Mouse (Mus musculus): ENCODE measurements around the gene Olfr790. TPM values are rescaled to one million over a fixed set of nuclear protein-coding genes. Genes with fewer than 3 reads are reported as not detected.

The Olfr790 gene
- not detected in 2 replicates for polyA plus RNA-seq (2015; fragmentation: Nextera tagmentation; extraction: Ambion mirVana)

GRCm38 (mm10) chr10:129498192-129498591, at the start of gene Olfr790:
Olfr790 (plus strand) TSS chr10:129498492.
- Histone ChIP-seq H3K27me3 (replicated peaks) (no peaks in the 10 kb centered on the region), H3K4me1 (no peaks in the 10 kb centered on the region), H3K9ac (no peak within 1 kb of the TSS), H3K4me3 (replicated peaks) (no peak within 1 kb of the TSS), H3K36me3 (no peaks in the 10 kb centered on the region), H3K27ac (no peak within 1 kb of the TSS), H3K4me2 (no peak within 1 kb of the TSS), H3K9me3 (no peaks in the 10 kb centered on the region)
- no peak for ATAC-seq (ENCODE audit: insufficient read depth, low FRiP score, low read depth)

- 80% methylated on average over 3 of the region's 3 CpGs for WGBS
- no peaks in the 10 kb centered on the region for H3K36me3 ChIP-seq
- no peak within 1 kb of the TSS for H3K27ac ChIP-seq
- no peak within 1 kb of the TSS for H3K4me3 ChIP-seq (replicated peaks)
- no peaks in the 10 kb centered on the region for H3K4me1 ChIP-seq
- H3K9ac ChIP-seq, result no peak within 1 kb of the TSS
- ATAC-seq (ENCODE audit: insufficient read depth, low FRiP score, low read depth), result no peak
- H3K4me2 ChIP-seq, result no peak within 1 kb of the TSS
- H3K9me3 ChIP-seq, result no peaks in the 10 kb centered on the region
- H3K27me3 ChIP-seq (replicated peaks), result no peaks in the 10 kb centered on the region
Observed at GRCm38 (mm10) chr10:129461562-129461961, 36.7 kb upstream of the Olfr790 start, which contains the start of gene Olfr787. Olfr787 (plus strand) TSS chr10:129461862.

- no peaks in the 10 kb centered on the region for H3K36me3 ChIP-seq
- H3K4me1 ChIP-seq, result no peaks in the 10 kb centered on the region
- no peak within 1 kb of the TSS for H3K9ac ChIP-seq
- no peak within 1 kb of the TSS for H3K4me3 ChIP-seq (replicated peaks)
- no peak within 1 kb of the TSS for H3K27ac ChIP-seq
- no peak within 1 kb of the TSS for H3K4me2 ChIP-seq
- H3K9me3 ChIP-seq, result no peaks in the 10 kb centered on the region
- no peak for ATAC-seq (ENCODE audit: insufficient read depth, low FRiP score, low read depth)
- no peaks in the 10 kb centered on the region for H3K27me3 ChIP-seq (replicated peaks)
Observed at GRCm38 (mm10) chr10:129470698-129471097, 27.6 kb upstream of the Olfr790 start, which contains the start of gene Olfr788. Olfr788 (plus strand) TSS chr10:129470998.

GRCm38 (mm10) chr10:129473256-129473655, 25.0 kb upstream of the Olfr790 start:
- H3K4me3 ChIP-seq (replicated peaks), result no peak overlapping the region
- no peak overlapping the region for H3K27ac ChIP-seq
- no peak overlapping the region for H3K4me2 ChIP-seq
- H3K4me1 ChIP-seq, result no peaks in the 10 kb centered on the region
- 63% methylated on average over 2 of the region's 2 CpGs for WGBS
- H3K36me3 ChIP-seq, result no peaks in the 10 kb centered on the region
- no peak for ATAC-seq (ENCODE audit: insufficient read depth, low FRiP score, low read depth)
- no peak overlapping the region for H3K9ac ChIP-seq
- no peaks in the 10 kb centered on the region for H3K9me3 ChIP-seq
- no peaks in the 10 kb centered on the region for H3K27me3 ChIP-seq (replicated peaks)

GRCm38 (mm10) chr10:129473723-129474122, 24.6 kb upstream of the Olfr790 start:
- no peaks in the 10 kb centered on the region for H3K36me3 ChIP-seq
- H3K4me2 ChIP-seq, result no peak overlapping the region
- no peak for ATAC-seq (ENCODE audit: insufficient read depth, low FRiP score, low read depth)

GRCm38 (mm10) chr10:129484452-129484851, 13.8 kb upstream of the Olfr790 start, which contains the start of gene Olfr789:
Olfr789 (plus strand) TSS chr10:129484752.
- Histone ChIP-seq H3K9ac (no peak within 1 kb of the TSS), H3K4me1 (no peaks in the 10 kb centered on the region), H3K9me3 (no peaks in the 10 kb centered on the region), H3K4me2 (no peak within 1 kb of the TSS), H3K4me3 (replicated peaks) (no peak within 1 kb of the TSS), H3K27me3 (replicated peaks) (no peaks in the 10 kb centered on the region), H3K27ac (no peak within 1 kb of the TSS), H3K36me3 (no peaks in the 10 kb centered on the region)
- 42% methylated on average over 2 of the region's 2 CpGs for WGBS
- ATAC-seq (ENCODE audit: insufficient read depth, low FRiP score, low read depth), result no peak

More at GRCm38 (mm10) chr10:129473723-129474122, 24.6 kb upstream of the Olfr790 start:
- no peak overlapping the region for H3K9ac ChIP-seq
- no peak overlapping the region for H3K4me3 ChIP-seq (replicated peaks)
- H3K9me3 ChIP-seq, result no peaks in the 10 kb centered on the region
- no peaks in the 10 kb centered on the region for H3K27me3 ChIP-seq (replicated peaks)
- H3K27ac ChIP-seq, result no peak overlapping the region
- no peaks in the 10 kb centered on the region for H3K4me1 ChIP-seq

- Histone ChIP-seq H3K4me3 (replicated peaks) (no peak overlapping the region), H3K4me2 (no peak overlapping the region), H3K27me3 (replicated peaks) (no peaks in the 10 kb centered on the region), H3K36me3 (no peaks in the 10 kb centered on the region), H3K9ac (no peak overlapping the region), H3K4me1 (no peaks in the 10 kb centered on the region), H3K9me3 (no peaks in the 10 kb centered on the region), H3K27ac (no peak overlapping the region)
- WGBS, result 80% methylated on average over 2 of the region's 2 CpGs
- ATAC-seq (ENCODE audit: insufficient read depth, low FRiP score, low read depth), result no peak
Observed at GRCm38 (mm10) chr10:129490101-129490500, 8.2 kb upstream of the Olfr790 start.

- Histone ChIP-seq H3K9ac (no peak within 1 kb of the TSS), H3K9me3 (no peaks in the 10 kb centered on the region), H3K4me1 (no peaks in the 10 kb centered on the region), H3K4me3 (replicated peaks) (no peak within 1 kb of the TSS), H3K36me3 (no peaks in the 10 kb centered on the region), H3K27me3 (replicated peaks) (no peaks in the 10 kb centered on the region), H3K4me2 (no peak within 1 kb of the TSS), H3K27ac (no peak within 1 kb of the TSS)
- no peak for ATAC-seq (ENCODE audit: insufficient read depth, low FRiP score, low read depth)
- 61% methylated on average over 3 of the region's 3 CpGs for WGBS
Observed at GRCm38 (mm10) chr10:129521492-129521891, 23.2 kb downstream of the Olfr790 start, which contains the start of gene Olfr791. Olfr791 (plus strand) TSS chr10:129521792.

- 89% methylated on average over 1 of the region's 1 CpGs for WGBS
- H3K27ac ChIP-seq, result no peak within 1 kb of the TSS
Observed at GRCm38 (mm10) chr10:129538862-129539261, 40.6 kb downstream of the Olfr790 start, which contains the start of gene Olfr792. Olfr792 (plus strand) TSS chr10:129539162.

GRCm38 (mm10) chr10:129549354-129549753, 51.1 kb downstream of the Olfr790 start:
- Histone ChIP-seq H3K9ac (no peak overlapping the region), H3K4me2 (no peak overlapping the region), H3K36me3 (no peaks in the 10 kb centered on the region), H3K4me1 (no peaks in the 10 kb centered on the region), H3K9me3 (no peaks in the 10 kb centered on the region), H3K27ac (no peak overlapping the region), H3K27me3 (replicated peaks) (no peaks in the 10 kb centered on the region), H3K4me3 (replicated peaks) (no peak overlapping the region)
- ATAC-seq (ENCODE audit: insufficient read depth, low FRiP score, low read depth), result no peak
- WGBS, result 50% methylated on average over 1 of the region's 1 CpGs

More at GRCm38 (mm10) chr10:129538862-129539261, 40.6 kb downstream of the Olfr790 start, which contains the start of gene Olfr792:
- H3K36me3 ChIP-seq, result no peaks in the 10 kb centered on the region
- ATAC-seq (ENCODE audit: insufficient read depth, low FRiP score, low read depth), result no peak
- H3K9me3 ChIP-seq, result no peaks in the 10 kb centered on the region
- H3K9ac ChIP-seq, result no peak within 1 kb of the TSS
- no peak within 1 kb of the TSS for H3K4me2 ChIP-seq
- H3K27me3 ChIP-seq (replicated peaks), result no peaks in the 10 kb centered on the region
- no peak within 1 kb of the TSS for H3K4me3 ChIP-seq (replicated peaks)
- H3K4me1 ChIP-seq, result no peaks in the 10 kb centered on the region

Other genes starting within 250 kb of the Olfr790 start
- gene Olfr776, start 239.4 kb upstream of the Olfr790 start, polyA plus RNA-seq (2015; fragmentation: Nextera tagmentation; extraction: Ambion mirVana), result not detected in 2 replicates
- not detected in 2 replicates for gene Olfr777, start 227.0 kb upstream of the Olfr790 start, polyA plus RNA-seq (2015; fragmentation: Nextera tagmentation; extraction: Ambion mirVana)
- gene Olfr780, start 180.4 kb upstream of the Olfr790 start, polyA plus RNA-seq (2015; fragmentation: Nextera tagmentation; extraction: Ambion mirVana), result not detected in 2 replicates
- gene Olfr781, start 169.6 kb upstream of the Olfr790 start, polyA plus RNA-seq (2015; fragmentation: Nextera tagmentation; extraction: Ambion mirVana), result not detected in 2 replicates
- gene Olfr782, start 149.6 kb upstream of the Olfr790 start, polyA plus RNA-seq (2015; fragmentation: Nextera tagmentation; extraction: Ambion mirVana), result not detected in 2 replicates
- 0.09 TPM in 1 of 2 replicates, not detected in the other for gene Olfr784, start 114.4 kb upstream of the Olfr790 start, polyA plus RNA-seq (2015; fragmentation: Nextera tagmentation; extraction: Ambion mirVana)
- not detected in 2 replicates for gene Olfr785, start 93.1 kb upstream of the Olfr790 start, polyA plus RNA-seq (2015; fragmentation: Nextera tagmentation; extraction: Ambion mirVana)
- gene Olfr786, start 71.2 kb upstream of the Olfr790 start, polyA plus RNA-seq (2015; fragmentation: Nextera tagmentation; extraction: Ambion mirVana), result not detected in 2 replicates
- not detected in 2 replicates for gene Olfr787, start 36.6 kb upstream of the Olfr790 start, polyA plus RNA-seq (2015; fragmentation: Nextera tagmentation; extraction: Ambion mirVana)
- gene Olfr788, start 27.5 kb upstream of the Olfr790 start, polyA plus RNA-seq (2015; fragmentation: Nextera tagmentation; extraction: Ambion mirVana), result not detected in 2 replicates
- not detected in 2 replicates for gene Olfr789, start 13.7 kb upstream of the Olfr790 start, polyA plus RNA-seq (2015; fragmentation: Nextera tagmentation; extraction: Ambion mirVana)
- gene Olfr791, start 23.3 kb downstream of the Olfr790 start, polyA plus RNA-seq (2015; fragmentation: Nextera tagmentation; extraction: Ambion mirVana), result not detected in 2 replicates
- gene Olfr792, start 40.7 kb downstream of the Olfr790 start, polyA plus RNA-seq (2015; fragmentation: Nextera tagmentation; extraction: Ambion mirVana), result not detected in 2 replicates
- not detected in 2 replicates for gene Olfr794, start 69.2 kb downstream of the Olfr790 start, polyA plus RNA-seq (2015; fragmentation: Nextera tagmentation; extraction: Ambion mirVana)
- gene Olfr796, start 114.1 kb downstream of the Olfr790 start, polyA plus RNA-seq (2015; fragmentation: Nextera tagmentation; extraction: Ambion mirVana), result not detected in 2 replicates
- not detected in 2 replicates for gene Olfr798, start 129.4 kb downstream of the Olfr790 start, polyA plus RNA-seq (2015; fragmentation: Nextera tagmentation; extraction: Ambion mirVana)
- gene Olfr799, start 139.0 kb downstream of the Olfr790 start, polyA plus RNA-seq (2015; fragmentation: Nextera tagmentation; extraction: Ambion mirVana), result not detected in 2 replicates
- gene Olfr800, start 159.2 kb downstream of the Olfr790 start, polyA plus RNA-seq (2015; fragmentation: Nextera tagmentation; extraction: Ambion mirVana), result not detected in 2 replicates
- gene Olfr801, start 175.4 kb downstream of the Olfr790 start, polyA plus RNA-seq (2015; fragmentation: Nextera tagmentation; extraction: Ambion mirVana), result not detected in 2 replicates
- gene Olfr802, start 189.7 kb downstream of the Olfr790 start, polyA plus RNA-seq (2015; fragmentation: Nextera tagmentation; extraction: Ambion mirVana), result not detected in 2 replicates
- gene Olfr803, start 195.8 kb downstream of the Olfr790 start, polyA plus RNA-seq (2015; fragmentation: Nextera tagmentation; extraction: Ambion mirVana), result not detected in 2 replicates
- gene Olfr804, start 204.7 kb downstream of the Olfr790 start, polyA plus RNA-seq (2015; fragmentation: Nextera tagmentation; extraction: Ambion mirVana), result not detected in 2 replicates
- not detected in 2 replicates for gene Olfr805, start 230.9 kb downstream of the Olfr790 start, polyA plus RNA-seq (2015; fragmentation: Nextera tagmentation; extraction: Ambion mirVana)
- gene Olfr806, start 243.4 kb downstream of the Olfr790 start, polyA plus RNA-seq (2015; fragmentation: Nextera tagmentation; extraction: Ambion mirVana), result not detected in 2 replicates

Data from stomach, embryonic 15.5 days (tissue).